Mouse (Mus musculus) cortical plate, adult 2 months (tissue): ENCODE results near the gene Acot6.

Experiments
- CTCF ChIP-seq: fragments of 200-500 bp; IDR thresholded peaks from 2 replicates; pipeline ENCODE4 v1.5.1; 2011; ENCODE audit warnings: mild to moderate bottlenecking, control low read depth, low read length; ENCODE audit not compliant: insufficient read depth; ENCODE audit errors: extremely low read depth
- POLR2A ChIP-seq: fragments of 200-500 bp; IDR thresholded peaks from 2 replicates; pipeline ENCODE4 v1.6.1; 2011; ENCODE audit warnings: mild to moderate bottlenecking, low read length, control low read depth; ENCODE audit not compliant: insufficient read depth; ENCODE audit errors: extremely low read depth

- no peak for TF ChIP-seq CTCF
- no peak for TF ChIP-seq POLR2A
Observed at GRCm38 (mm10) chr12:84125892-84126291, 25.4 kb downstream of the Acot6 start.
